Mouse (Mus musculus): ENCODE results near the gene Olfr109. TPM values are rescaled to one million over a fixed set of nuclear protein-coding genes. Genes with fewer than 3 reads are reported as not detected.

Gene Olfr109
- polyA plus RNA-seq (2014; fragmentation: Illumina TruSeq; extraction: RNeasy Lipid Tissue Mini Kit (QIAGEN cat#74804); ENCODE audit: low read depth, low replicate concordance), result not detected

DNA sequence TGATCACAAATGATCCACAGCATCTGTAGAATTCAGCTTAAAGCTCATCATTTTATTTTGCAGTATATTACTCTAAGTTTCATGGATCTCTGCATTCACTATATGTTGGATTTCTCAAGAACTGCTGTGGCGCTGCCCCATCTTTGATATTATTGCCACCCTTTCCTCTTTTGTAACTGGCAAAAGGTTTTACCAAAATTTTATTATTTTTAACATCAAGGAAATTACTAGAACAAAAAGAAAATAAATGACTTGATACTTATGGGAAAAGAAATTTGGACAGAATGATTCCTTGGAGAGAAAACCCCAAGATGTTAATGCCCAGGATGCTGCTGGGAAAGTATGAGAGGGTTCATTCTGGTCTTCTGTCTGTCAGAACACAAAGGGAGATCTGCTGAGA, at the start of gene Olfr109:
TSS of gene Olfr109 (plus strand) at position 301 of the 400 bp plus-strand sequence.

DNA sequence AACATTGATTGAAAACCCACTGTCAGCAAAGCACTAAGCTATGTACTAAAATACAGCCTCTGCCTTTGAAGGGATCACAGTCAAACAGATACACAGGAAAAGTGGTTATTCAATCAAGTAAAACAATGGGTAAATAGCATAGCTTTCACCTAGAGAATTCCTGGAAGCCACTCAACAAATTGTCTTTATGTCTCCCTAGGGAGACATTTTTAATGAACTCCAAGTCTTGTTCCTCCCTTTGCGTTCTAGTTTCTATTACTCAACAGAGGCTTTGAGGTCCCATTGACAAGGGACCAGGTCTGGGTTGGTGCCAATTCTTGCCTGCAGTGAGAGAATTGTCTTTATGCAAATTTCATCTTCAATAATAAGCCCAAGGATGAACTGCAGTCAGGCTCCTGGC, 13.5 kb upstream of the Olfr109 start, which contains the start of gene Olfr108:
TSS of gene Olfr108 (plus strand) at position 301 of the 400 bp plus-strand sequence.

DNA sequence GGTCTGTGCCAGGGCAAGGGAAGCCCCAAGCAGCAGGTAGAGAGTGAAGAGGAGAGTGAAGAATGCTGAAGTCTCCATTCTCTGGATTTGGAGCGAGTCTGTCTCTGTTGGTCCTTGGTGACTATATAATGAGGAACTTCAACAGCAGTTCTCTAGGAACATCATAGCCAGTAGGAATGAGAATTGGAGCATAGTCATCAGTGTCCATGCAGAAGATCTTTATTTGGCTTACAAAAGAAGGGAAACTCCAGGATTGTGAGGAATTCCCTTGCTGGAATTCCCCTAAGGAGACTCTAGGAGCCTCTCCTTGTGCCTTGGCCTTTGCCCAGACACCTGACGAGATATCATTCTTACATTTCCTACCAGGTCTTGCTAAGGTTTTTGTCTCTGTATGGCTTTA, 24.7 kb downstream of the Olfr109 start, which contains the start of gene H2-M2:
TSS of gene H2-M2 (minus strand) at position 101 of the 400 bp plus-strand sequence.

DNA sequence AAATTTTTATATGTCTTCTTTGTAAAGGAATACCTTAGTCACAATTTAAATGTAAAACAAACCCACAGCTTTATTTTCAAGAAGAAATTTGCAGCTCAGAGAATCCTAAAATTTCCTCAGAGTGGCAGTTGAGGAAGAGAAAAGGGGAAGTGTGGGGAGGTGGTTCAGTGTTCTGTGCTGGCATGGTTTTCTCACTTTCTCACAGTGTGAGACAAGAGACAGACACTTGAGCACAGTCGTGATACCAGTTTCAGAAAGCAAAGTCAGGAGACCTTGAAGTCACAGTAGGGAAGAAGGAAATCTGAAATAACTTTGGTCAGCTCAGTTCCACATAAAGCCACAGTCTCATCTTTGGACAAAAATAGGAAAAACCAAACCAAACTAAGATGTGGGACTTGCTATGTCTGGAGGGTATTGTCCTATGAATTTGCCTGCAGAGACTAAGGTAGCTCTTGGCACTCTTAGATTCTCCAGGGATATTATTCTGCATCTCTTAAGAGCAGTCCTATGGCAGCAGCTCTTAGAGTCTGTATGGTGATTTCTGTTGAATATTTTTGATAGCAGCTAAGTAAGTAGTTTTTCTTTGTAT, 33.3 kb downstream of the Olfr109 start, which contains the start of gene Olfr110:
TSS of gene Olfr110 (plus strand) at position 539 of the 589 bp plus-strand sequence.

DNA sequence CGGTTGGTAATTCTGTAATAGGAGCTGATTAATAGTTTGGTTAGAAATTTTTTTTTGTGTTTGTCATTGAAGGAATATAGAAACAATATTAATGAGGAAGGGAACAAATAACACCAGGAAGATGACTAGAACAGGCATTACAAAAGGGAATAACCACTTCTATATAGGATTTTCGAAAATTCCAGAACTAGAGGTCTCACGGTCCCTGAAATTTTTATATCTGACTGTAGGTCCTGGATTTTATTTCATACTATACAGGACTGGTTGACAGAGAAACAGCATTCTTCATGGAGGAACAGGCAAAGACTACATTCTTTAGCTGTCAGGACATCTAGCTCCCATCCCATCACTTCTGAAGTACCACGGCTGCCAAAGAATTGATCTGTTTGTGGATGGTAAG, 49.0 kb downstream of the Olfr109 start, which contains the start of gene Olfr111:
TSS of gene Olfr111 (plus strand) at position 301 of the 400 bp plus-strand sequence.

Other genes starting within 250 kb of the Olfr109 start
- gene Olfr95, start 245.8 kb upstream of the Olfr109 start, polyA plus RNA-seq (2014; fragmentation: Illumina TruSeq; extraction: RNeasy Lipid Tissue Mini Kit (QIAGEN cat#74804); ENCODE audit: low read depth, low replicate concordance), result not detected
- not detected for gene Olfr96, start 238.8 kb upstream of the Olfr109 start, polyA plus RNA-seq (2014; fragmentation: Illumina TruSeq; extraction: RNeasy Lipid Tissue Mini Kit (QIAGEN cat#74804); ENCODE audit: low read depth, low replicate concordance)
- gene Olfr97, start 221.6 kb upstream of the Olfr109 start, polyA plus RNA-seq (2014; fragmentation: Illumina TruSeq; extraction: RNeasy Lipid Tissue Mini Kit (QIAGEN cat#74804); ENCODE audit: low read depth, low replicate concordance), result not detected
- gene Olfr98, start 195.2 kb upstream of the Olfr109 start, polyA plus RNA-seq (2014; fragmentation: Illumina TruSeq; extraction: RNeasy Lipid Tissue Mini Kit (QIAGEN cat#74804); ENCODE audit: low read depth, low replicate concordance), result not detected
- gene H2-M3, start 188.7 kb upstream of the Olfr109 start, polyA plus RNA-seq (2014; fragmentation: Illumina TruSeq; extraction: RNeasy Lipid Tissue Mini Kit (QIAGEN cat#74804); ENCODE audit: low read depth, low replicate concordance), result 1.0 TPM
- not detected for gene Olfr99, start 175.5 kb upstream of the Olfr109 start, polyA plus RNA-seq (2014; fragmentation: Illumina TruSeq; extraction: RNeasy Lipid Tissue Mini Kit (QIAGEN cat#74804); ENCODE audit: low read depth, low replicate concordance)
- not detected for gene Olfr101, start 154.6 kb upstream of the Olfr109 start, polyA plus RNA-seq (2014; fragmentation: Illumina TruSeq; extraction: RNeasy Lipid Tissue Mini Kit (QIAGEN cat#74804); ENCODE audit: low read depth, low replicate concordance)
- gene Olfr102, start 141.9 kb upstream of the Olfr109 start, polyA plus RNA-seq (2014; fragmentation: Illumina TruSeq; extraction: RNeasy Lipid Tissue Mini Kit (QIAGEN cat#74804); ENCODE audit: low read depth, low replicate concordance), result not detected
- gene Olfr103, start 119.2 kb upstream of the Olfr109 start, polyA plus RNA-seq (2014; fragmentation: Illumina TruSeq; extraction: RNeasy Lipid Tissue Mini Kit (QIAGEN cat#74804); ENCODE audit: low read depth, low replicate concordance), result not detected
- gene Olfr104-ps, start 99.3 kb upstream of the Olfr109 start, polyA plus RNA-seq (2014; fragmentation: Illumina TruSeq; extraction: RNeasy Lipid Tissue Mini Kit (QIAGEN cat#74804); ENCODE audit: low read depth, low replicate concordance), result not detected
- not detected for gene Olfr105-ps, start 79.9 kb upstream of the Olfr109 start, polyA plus RNA-seq (2014; fragmentation: Illumina TruSeq; extraction: RNeasy Lipid Tissue Mini Kit (QIAGEN cat#74804); ENCODE audit: low read depth, low replicate concordance)
- not detected for gene Olfr106-ps, start 68.5 kb upstream of the Olfr109 start, polyA plus RNA-seq (2014; fragmentation: Illumina TruSeq; extraction: RNeasy Lipid Tissue Mini Kit (QIAGEN cat#74804); ENCODE audit: low read depth, low replicate concordance)
- not detected for gene Olfr107, start 59.7 kb upstream of the Olfr109 start, polyA plus RNA-seq (2014; fragmentation: Illumina TruSeq; extraction: RNeasy Lipid Tissue Mini Kit (QIAGEN cat#74804); ENCODE audit: low read depth, low replicate concordance)
- gene Olfr108, start 13.4 kb upstream of the Olfr109 start, polyA plus RNA-seq (2014; fragmentation: Illumina TruSeq; extraction: RNeasy Lipid Tissue Mini Kit (QIAGEN cat#74804); ENCODE audit: low read depth, low replicate concordance), result not detected
- gene H2-M2, start 24.6 kb downstream of the Olfr109 start, polyA plus RNA-seq (2014; fragmentation: Illumina TruSeq; extraction: RNeasy Lipid Tissue Mini Kit (QIAGEN cat#74804); ENCODE audit: low read depth, low replicate concordance), result not detected
- not detected for gene Olfr110, start 33.6 kb downstream of the Olfr109 start, polyA plus RNA-seq (2014; fragmentation: Illumina TruSeq; extraction: RNeasy Lipid Tissue Mini Kit (QIAGEN cat#74804); ENCODE audit: low read depth, low replicate concordance)
- not detected for gene Olfr111, start 49.1 kb downstream of the Olfr109 start, polyA plus RNA-seq (2014; fragmentation: Illumina TruSeq; extraction: RNeasy Lipid Tissue Mini Kit (QIAGEN cat#74804); ENCODE audit: low read depth, low replicate concordance)
- gene Olfr112, start 110.5 kb downstream of the Olfr109 start, polyA plus RNA-seq (2014; fragmentation: Illumina TruSeq; extraction: RNeasy Lipid Tissue Mini Kit (QIAGEN cat#74804); ENCODE audit: low read depth, low replicate concordance), result not detected
- gene Olfr113, start 118.7 kb downstream of the Olfr109 start, polyA plus RNA-seq (2014; fragmentation: Illumina TruSeq; extraction: RNeasy Lipid Tissue Mini Kit (QIAGEN cat#74804); ENCODE audit: low read depth, low replicate concordance), result not detected
- not detected for gene Olfr114, start 133.8 kb downstream of the Olfr109 start, polyA plus RNA-seq (2014; fragmentation: Illumina TruSeq; extraction: RNeasy Lipid Tissue Mini Kit (QIAGEN cat#74804); ENCODE audit: low read depth, low replicate concordance)
- gene Olfr115, start 168.2 kb downstream of the Olfr109 start, polyA plus RNA-seq (2014; fragmentation: Illumina TruSeq; extraction: RNeasy Lipid Tissue Mini Kit (QIAGEN cat#74804); ENCODE audit: low read depth, low replicate concordance), result not detected
- not detected for gene Olfr116, start 168.3 kb downstream of the Olfr109 start, polyA plus RNA-seq (2014; fragmentation: Illumina TruSeq; extraction: RNeasy Lipid Tissue Mini Kit (QIAGEN cat#74804); ENCODE audit: low read depth, low replicate concordance)
- gene Olfr117, start 204.9 kb downstream of the Olfr109 start, polyA plus RNA-seq (2014; fragmentation: Illumina TruSeq; extraction: RNeasy Lipid Tissue Mini Kit (QIAGEN cat#74804); ENCODE audit: low read depth, low replicate concordance), result not detected
- not detected for gene Olfr118, start 208.1 kb downstream of the Olfr109 start, polyA plus RNA-seq (2014; fragmentation: Illumina TruSeq; extraction: RNeasy Lipid Tissue Mini Kit (QIAGEN cat#74804); ENCODE audit: low read depth, low replicate concordance)
- not detected for gene Olfr119, start 237.6 kb downstream of the Olfr109 start, polyA plus RNA-seq (2014; fragmentation: Illumina TruSeq; extraction: RNeasy Lipid Tissue Mini Kit (QIAGEN cat#74804); ENCODE audit: low read depth, low replicate concordance)

Data from liver, adult 10 weeks (tissue).